Mouse (Mus musculus): ENCODE measurements around the gene Pappa. TPM values are rescaled to one million over a fixed set of nuclear protein-coding genes. Genes with fewer than 3 reads are reported as not detected.

The Pappa gene
- polyA plus RNA-seq, 1 experiment = 0.22 TPM

DNA sequence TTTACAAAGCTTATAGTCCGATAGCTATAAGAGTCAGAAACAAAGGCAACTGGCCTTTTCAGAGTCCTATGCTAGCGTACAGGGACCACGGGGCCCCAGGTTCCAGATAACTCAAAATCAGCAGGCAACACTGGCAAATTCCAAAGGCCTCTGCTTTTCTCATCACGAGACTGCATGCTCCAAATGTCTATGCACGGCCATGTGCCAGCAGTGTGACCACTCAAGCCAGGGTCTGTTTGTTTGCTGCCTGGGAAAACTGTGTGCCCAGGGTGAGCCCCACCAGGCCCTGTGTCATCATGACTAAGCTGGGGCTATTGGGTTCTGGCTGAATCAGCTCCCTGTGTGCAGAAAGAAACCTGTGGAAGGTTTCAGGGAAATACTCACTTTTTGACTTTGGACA, 35.5 kb downstream of the Pappa start:
- 60% methylated on average over 5 of the region's 5 CpGs for WGBS
- DNase-seq (ENCODE audit: low read depth, low spot score) = no peak

DNA sequence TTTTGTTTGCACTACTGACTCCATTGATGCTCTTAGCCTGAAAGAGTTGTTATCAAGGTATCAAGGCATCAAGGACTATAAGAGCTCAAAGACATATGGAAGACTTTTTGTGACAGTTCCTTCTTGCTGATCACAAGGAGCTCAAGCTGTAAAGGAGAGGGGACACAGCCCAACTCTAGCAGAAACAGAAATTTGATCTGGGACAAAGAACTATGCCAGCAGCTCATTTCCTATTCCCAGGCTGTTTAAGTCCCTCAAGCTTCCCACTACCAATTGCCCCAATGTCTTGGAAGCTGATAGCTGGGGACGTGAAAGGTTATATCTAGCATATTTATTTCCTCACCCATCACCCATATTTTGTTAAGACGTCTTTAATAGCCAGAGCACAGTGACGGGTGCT, 39.7 kb downstream of the Pappa start:
- WGBS = 63% methylated on average over 3 of the region's 3 CpGs

DNA sequence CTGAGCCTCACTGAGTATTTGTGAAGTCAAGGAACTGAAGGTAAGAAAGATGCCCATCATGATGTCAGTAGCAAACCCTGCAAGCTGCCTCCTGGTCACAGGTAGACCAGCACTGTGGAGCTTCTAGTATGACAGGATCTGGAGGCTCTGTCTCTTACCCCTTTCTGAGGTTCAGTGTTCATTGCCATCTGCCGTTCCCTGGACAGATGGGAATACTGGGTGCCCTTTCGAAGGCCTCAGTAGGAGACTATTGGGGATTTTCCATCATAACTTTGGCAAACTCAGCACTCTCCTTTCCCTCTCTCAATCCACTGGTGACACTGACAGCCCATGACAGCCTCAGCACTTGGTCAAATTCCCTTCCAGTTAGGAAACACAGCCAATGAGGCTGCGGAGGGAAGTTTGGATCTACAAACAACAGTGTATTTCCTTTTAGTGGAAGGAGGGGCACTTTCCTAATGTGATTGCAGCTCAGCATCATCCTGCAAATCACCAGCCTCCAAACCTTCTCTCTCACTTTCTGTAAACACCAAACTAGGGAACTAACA, 42.4 kb downstream of the Pappa start:
- no peak for DNase-seq (ENCODE audit: low read depth, low spot score)
- WGBS = 71% methylated on average over 3 of the region's 3 CpGs

More for the DNA sequence above, 39.7 kb downstream of the Pappa start:
- DNase-seq (ENCODE audit: low read depth, low spot score) = no peak

DNA sequence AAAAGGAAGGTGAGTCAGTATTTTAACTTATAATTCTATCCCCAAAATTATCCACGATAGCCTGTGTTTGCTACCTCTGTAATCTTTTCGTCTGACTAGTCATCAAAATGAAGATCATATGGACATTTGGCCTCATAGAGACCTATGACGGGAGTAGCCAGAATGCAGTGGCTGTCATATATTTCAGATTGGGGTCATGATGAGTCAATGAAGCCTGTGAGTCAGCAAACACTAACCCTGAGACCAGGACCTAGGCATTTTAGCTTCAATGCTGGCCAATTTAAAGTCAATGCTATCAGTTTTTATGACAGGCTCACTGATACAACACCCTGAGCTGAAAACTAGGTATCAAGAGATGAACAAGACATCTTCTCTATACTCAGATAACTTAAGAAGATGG, 50.5 kb downstream of the Pappa start:
- WGBS = 70% methylated on average over 3 of the region's 3 CpGs
- DNase-seq (ENCODE audit: low read depth, low spot score) = no peak

DNA sequence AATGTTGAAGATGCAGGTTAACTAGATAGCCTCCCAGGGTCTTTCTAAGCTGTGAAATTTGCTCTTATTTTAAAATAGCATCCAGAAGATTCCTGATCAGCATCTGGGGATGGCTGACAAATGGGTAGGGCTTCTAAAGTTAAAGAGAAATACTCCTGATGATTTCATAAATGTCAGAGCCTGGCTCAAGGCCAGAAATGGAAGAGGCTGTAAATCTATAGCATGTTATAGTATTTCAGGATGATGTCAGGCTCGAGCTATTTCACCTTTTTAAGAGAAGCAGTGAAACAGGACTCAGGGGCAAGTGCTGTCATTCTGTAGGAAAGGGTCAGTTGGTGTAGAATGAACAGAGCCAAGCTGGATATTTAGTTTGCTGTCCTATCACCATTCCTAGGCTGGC, 54.2 kb downstream of the Pappa start:
- 10% methylated on average over 1 of the region's 1 CpGs for whole genome bisulfite sequencing
- no peak for DNase-seq (ENCODE audit: low read depth, low spot score)

DNA sequence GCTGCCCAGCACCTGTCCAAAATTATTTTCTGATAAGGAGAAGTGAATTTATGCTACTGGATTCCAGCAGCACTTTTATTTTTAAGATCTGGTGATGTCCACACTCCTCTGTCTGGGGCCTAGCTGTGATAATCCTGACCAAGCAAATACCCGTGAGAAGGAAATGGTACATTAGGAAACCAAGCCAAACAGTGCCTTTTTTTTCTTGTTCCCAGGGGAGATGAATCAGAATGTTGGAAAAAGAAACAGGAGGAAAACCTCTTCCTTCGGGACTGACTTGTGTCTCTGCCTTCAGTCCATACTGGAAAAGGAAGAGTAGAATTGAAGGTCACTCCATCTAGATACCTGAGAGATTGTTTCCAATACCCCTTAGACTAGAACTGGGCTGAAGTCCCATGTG, 63.3 kb downstream of the Pappa start:
- no peak for DNase-seq (ENCODE audit: low read depth, low spot score)
- WGBS = 65% methylated on average over 2 of the region's 2 CpGs

DNA sequence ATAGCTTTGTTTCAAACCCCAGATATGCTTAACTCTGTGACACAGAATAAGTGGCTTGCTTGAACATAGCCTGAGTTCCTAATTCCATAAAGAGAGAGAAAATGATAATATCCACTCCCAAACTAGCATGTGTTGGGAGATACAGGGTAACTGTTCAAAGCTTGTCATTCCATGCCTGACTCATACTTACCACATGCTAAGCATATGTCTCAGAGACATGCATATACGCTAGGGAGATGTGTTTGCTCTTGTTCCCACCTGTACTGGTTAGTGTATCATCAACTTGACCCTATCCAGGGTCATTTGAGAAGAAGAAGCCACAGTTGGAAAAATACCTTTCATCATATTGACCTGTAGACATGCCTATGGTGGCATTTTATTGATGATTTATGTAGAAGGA, 63.7 kb downstream of the Pappa start:
- no peak for DNase-seq (ENCODE audit: low read depth, low spot score)
- 56% methylated on average over 1 of the region's 1 CpGs for WGBS

DNA sequence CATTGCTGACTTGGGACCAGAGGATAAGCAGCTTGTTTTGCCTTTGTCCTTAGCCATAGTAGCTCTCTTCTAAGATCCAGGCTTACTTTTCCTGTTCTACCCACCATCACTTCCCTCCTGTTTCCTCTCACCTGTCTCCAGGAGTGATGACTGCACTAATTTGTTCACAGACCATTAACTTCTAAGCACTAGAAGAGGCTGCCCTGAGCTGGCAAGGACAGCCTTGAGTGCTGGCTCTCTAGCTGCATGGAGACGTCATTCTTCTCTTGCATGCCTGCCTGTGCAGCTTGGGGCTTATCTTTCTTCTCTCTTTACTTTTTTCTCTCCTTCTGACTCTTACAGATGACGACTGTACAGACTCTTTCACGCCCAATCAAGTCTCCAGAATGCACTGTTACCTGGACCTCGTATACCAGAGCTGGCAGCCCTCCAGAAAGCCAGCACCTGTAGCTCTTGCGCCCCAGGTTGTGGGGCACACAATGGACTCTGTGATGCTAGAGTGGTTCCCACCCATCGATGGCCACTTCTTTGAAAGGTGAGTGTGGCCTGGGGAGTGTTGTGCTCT, 65.0 kb downstream of the Pappa start:
- 44% methylated on average over 6 of the region's 6 CpGs for WGBS

DNA sequence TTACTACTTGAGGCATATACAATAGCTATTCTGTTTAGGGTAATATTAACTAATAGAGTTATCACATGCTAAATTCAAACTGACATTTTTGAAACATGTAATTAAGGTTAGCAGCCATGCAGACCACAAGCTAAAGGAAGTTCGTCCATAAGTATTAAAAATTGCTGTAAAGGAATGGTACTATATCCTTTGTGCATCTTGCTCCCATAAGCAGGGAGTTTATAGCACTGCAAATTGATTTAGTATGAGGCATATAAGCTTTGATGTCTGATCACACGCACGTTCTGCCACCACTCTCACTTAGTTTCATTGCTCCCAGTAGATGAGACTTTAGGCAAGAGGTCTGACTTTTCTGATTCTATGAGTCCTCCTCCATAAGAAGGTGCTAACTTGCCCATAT, 68.8 kb downstream of the Pappa start:
- whole genome bisulfite sequencing = 68% methylated on average over 3 of the region's 3 CpGs
- DNase-seq (ENCODE audit: low read depth, low spot score) = no peak

More for the DNA sequence above, 65.0 kb downstream of the Pappa start:
- DNase-seq (ENCODE audit: low read depth, low spot score) = no peak

DNA sequence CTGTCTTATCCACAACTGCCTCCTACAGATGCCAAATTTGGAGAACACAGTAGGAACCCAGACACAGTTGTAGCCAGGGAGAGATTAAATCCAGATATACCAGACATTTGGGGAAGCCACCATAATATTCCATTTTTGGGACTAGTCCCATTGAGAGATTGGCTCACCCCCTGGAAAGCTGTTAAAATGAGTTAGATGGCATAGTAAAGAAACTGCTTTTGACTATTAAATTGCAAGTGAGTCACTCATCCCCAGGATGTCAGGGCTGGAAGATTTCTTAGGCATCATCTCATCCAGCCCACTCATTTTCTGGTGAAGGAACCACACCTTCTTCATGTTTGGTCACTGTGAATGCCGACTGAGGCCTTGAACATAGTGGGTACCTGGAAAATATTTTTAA, 72.0 kb downstream of the Pappa start:
- 78% methylated on average over 1 of the region's 1 CpGs for WGBS

DNA sequence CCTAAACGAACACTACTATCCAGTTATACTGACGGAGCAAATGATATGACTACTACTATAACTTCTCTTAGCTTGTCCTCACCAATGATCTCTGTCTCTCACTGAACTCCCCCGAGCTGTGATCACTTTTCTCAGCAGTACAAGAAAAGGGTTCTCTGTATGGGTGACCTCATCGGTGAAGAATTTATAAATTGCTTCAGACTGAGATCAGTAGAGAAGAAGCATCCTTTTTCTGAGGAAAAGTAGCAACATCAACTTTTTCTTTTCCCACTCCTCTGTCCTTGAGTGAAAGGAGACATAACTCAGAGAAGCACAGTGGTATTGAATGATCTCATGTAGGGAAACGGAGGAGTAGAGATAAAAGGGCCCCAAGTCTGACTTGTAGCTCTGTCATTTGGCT, 79.7 kb downstream of the Pappa start:
- DNase-seq (ENCODE audit: low read depth, low spot score) = no peak
- WGBS = 70% methylated on average over 5 of the region's 5 CpGs

More for the DNA sequence above, 72.0 kb downstream of the Pappa start:
- no peak for DNase-seq (ENCODE audit: low read depth, low spot score)

DNA sequence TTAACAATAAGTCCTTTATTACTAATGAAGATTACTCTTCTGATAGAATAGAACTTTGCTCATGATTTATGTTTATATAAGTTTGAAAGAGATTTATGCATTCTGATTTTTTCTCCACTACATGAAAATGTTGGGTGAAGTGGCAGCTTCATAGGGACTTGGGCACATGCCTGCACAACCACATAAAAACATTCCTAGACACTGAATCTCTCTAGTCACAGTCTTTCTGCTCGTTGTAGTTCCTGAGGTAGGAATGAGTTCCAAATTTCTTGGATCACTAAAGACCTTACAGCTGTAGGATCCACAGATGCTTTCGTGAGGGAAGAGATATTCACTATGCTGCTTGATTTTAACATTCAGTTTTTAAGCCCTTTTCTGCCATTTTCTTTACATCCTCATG, 81.5 kb downstream of the Pappa start:
- WGBS = 58% methylated on average over 2 of the region's 2 CpGs
- DNase-seq (ENCODE audit: low read depth, low spot score) = no peak

DNA sequence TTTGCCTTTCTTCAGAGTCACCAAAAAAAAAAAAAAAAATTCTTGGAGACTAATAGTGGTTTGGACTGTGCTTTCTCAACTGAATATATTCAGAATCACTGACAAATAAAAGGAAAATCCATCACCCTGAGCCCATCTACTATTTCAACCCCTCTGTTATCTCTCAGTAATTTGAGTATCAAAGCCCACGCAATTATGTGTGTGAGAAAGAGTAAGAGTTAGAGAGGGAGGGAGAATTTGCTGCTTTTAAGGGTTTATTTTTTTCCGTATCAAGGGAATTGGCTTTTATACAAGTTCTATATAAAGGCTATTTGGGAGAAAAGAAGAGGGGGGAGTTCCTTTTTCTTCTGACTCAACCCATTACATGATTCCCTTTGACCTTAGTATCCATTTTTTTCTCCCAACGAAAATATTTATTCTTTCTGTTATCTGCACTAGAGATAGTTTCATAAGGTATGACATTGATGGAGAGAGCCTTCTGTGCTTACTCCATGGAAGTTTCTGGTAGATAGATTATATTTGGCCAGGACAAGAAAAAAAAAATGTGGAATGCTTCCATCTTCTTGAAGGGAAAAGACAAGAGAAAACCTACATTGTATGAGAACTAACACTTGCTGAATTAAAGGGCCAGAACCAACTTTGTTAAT, 85.5 kb downstream of the Pappa start:
- WGBS = 68% methylated on average over 3 of the region's 3 CpGs

DNA sequence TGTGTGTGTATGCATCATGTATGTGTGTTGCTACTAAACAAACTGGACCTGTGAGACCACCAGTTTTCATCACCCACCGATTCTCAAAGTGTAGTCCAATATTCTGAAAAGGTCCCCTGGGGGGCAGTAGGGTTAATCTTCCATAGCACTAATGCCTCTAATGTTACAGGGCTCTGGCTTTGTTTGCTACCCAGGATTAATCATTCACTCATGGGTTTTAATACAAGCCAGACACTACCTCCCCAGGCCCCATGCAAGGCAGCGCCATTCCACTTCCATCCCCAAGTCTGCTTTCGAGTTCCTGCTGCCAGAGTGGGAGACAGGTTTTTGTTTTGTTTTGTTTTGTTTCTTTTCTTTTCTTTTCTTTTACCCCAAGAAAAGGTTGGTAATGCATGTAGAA, 92.7 kb downstream of the Pappa start:
- no peak for DNase-seq (ENCODE audit: low read depth, low spot score)
- 35% methylated on average over 3 of the region's 3 CpGs for WGBS

More for the DNA sequence above, 85.5 kb downstream of the Pappa start:
- no peak for DNase-seq (ENCODE audit: low read depth, low spot score)

DNA sequence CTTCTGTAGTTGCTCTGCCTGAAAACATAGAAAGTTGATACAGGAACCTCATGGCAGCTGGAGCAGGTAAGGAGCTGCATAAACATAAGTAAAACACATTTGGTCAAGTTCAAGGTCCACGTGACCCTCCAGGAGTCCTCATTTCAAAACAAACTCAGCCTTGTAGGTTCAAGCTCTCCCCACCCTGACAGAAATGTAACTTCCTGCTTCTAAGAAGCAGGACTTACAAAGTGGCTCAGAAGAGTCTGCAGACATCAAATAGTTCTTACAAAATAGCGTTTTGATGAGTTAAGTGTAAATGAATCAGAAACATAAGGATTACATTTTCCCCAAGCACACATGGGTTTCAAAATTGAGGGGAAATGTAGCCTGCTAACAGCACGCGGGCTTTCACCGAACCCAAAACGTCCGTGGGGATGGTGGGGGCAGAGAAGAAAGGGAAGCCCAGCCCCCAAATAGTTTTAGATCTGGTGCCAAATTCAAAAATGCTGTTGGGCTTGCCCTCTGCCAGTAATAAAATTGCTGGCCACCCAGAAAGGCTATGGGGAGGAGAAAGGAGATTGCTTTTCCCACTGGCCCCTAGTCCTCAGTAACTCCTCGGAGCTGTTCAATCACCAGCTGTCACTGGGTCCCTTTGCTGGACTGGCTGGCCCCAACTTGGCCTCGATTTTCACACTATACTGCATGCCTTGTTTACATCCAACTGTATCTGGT, 93.8 kb downstream of the Pappa start:
- WGBS = 40% methylated on average over 9 of the region's 9 CpGs
- no peak for DNase-seq (ENCODE audit: low read depth, low spot score)

DNA sequence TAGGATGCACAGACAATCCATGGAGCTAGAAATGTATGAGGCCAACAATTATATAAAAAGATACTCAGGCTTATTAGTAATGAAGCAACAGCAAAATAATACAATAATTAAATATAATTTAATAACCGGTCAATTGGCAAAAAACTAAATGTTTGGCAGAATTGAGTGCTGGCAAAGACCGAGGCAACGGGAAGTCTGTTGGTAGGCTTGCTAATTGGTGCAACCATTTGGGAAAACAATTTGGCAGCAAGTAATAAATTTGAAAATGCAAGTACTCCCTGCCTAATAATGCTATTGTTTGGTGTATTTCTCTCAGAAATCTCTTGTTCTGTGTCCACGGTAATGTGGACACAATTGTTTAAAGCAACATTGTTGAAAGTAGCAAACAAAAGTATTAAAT, 99.9 kb downstream of the Pappa start:
- no peak for DNase-seq (ENCODE audit: low read depth, low spot score)
- WGBS = 89% methylated on average over 4 of the region's 4 CpGs

DNA sequence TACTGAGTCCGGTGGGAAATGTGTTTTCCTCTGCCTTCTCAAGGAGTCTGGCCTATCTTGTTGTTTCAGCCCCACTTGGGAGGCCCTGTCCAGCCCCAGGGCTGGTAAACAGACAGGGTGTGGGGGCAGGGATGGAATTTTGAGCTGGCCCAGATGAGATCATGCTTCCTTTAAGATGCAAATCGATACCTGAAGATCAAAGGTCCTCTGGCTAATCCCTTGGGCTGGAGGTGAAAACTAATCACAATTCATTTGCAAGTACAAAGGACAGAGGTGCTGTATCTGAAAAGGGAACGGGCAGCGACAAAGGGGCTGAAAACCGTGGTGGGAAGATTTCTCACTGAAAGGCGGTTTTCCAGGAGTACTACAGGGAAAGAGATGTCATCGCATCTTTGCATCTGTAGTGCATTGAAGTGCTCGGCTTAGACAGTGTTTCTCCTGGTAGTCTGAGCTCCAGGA, 114.6 kb downstream of the Pappa start:
- 26% methylated on average over 8 of the region's 8 CpGs for WGBS
- DNase-seq (ENCODE audit: low read depth, low spot score) = no peak

DNA sequence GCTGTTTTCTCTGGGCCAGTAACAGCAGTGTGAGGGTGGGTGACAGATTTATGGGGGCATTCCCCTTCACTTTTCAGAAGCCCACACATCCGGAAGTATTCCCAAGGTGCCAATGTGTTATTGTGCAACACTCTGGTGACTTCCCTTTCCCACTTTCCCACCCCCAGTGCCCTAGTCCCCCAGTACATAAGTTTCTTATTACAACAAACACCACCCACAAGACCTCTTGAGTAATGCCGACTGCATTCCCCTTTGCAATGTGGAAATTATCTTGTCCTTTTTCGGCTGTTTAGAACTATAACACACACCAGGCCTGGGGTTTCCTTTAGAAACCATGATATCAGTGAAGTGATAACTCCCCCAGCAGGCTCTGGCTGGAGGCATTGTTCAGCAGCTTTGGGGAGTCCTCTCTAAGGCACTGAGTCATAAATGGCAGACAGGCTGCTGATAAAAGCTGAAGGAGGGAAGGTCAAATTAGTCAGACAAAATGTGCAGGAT, 118.5 kb downstream of the Pappa start:
- WGBS = 16% methylated on average over 3 of the region's 3 CpGs
- DNase-seq (ENCODE audit: low read depth, low spot score) = no peak

DNA sequence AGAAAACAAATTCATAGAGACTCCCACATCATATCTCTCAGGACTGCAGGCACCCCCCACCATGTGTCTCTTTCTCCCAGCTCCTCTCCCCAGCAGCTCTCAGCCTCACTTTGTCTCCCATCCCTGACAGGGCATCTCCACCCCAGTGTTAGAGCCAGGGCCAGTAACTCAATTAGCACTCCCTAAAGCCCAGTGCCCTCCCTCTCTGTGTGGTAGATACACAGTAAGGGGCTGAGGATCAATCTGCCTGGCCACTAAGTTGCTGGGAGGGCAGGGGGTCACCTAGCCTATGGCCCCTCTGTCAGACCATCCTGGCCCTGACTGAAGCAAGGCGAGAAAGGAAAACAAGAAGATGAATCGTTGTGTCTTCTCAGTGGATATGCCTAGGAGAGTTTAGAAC, 119.3 kb downstream of the Pappa start:
- 43% methylated on average over 2 of the region's 2 CpGs for WGBS

DNA sequence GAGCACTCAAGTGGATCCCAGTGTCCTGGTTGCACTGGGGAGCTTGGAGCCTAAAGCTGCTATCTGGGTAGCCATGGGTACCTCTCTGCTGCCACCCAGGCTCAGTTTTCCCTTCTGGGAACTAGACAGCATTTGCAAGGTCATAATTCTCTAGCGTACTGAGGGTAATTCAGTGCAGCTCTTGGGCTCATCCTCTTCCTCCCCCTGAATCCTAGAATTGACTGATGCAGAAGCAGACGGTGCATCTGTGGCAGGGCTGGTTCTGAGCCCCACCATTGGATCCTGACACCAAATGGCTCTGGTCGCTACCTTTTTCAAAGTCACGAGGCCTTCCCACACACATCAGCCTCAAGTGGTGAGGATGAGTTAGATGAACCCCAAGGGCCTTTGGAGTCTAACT, 121.0 kb downstream of the Pappa start:
- WGBS = 74% methylated on average over 4 of the region's 4 CpGs
- no peak for DNase-seq (ENCODE audit: low read depth, low spot score)

More for the DNA sequence above, 119.3 kb downstream of the Pappa start:
- DNase-seq (ENCODE audit: low read depth, low spot score) = no peak

DNA sequence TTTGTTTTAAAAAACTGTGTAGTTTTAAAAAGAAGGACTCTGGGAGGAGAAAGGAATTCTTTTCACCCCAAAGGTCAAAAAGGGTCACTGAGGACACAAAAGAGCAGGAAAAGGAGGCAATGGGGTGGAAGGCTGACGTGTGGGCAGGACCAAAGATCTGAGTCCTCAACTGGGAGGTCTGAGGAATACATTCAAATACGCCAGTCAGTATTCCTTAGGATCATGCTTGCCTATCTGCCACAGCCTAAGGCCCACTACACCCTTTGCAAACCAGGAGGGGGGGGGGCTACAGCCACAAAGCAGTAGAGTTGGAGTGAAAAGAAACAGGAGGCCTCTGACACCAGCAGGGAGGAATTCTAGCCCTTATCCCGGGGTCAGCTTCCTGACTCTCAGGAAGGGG, 121.5 kb downstream of the Pappa start:
- WGBS = 60% methylated on average over 3 of the region's 3 CpGs
- no peak for DNase-seq (ENCODE audit: low read depth, low spot score)

All from large intestine, adult 2 months (tissue).